Mouse (Mus musculus) B cell, adult (primary cell): ENCODE results near the gene Fam241b. TPM values are rescaled to one million over a fixed set of nuclear protein-coding genes. Genes with fewer than 3 reads are reported as not detected.

Source experiments
- total RNA-seq: library from RNA; stranded (reverse); gene quantifications from 4 replicates; pipeline ENCODE4 v1.2.4, GENCODE M21; 2023; ENCODE audit not compliant: inconsistent age

Gene Fam241b
- 1.1 to 3.2 TPM (median 2.8 TPM) in 4 replicates for total RNA-seq

DNA sequence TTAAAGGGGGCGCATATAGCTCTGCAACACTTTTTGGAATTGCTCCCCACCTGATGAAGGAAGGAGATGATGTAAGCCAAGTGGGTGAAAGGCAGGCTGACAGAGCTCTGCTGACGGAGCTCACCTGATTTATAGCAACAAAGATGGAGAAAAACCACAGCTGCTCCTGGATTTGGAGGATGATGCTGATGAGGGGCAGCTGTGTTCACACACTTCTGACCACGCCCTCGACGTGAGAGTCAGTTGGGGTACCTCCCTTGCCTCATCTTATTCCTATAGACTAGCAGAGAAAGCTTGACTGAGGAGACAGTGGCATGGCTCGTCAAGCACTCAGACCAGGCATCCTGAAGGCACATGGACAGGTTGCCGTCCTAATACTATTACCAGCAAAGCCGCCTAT is at the start of gene Fam241b:
TSS of gene Fam241b (minus strand) at position 101 of the 400 bp plus-strand sequence.

DNA sequence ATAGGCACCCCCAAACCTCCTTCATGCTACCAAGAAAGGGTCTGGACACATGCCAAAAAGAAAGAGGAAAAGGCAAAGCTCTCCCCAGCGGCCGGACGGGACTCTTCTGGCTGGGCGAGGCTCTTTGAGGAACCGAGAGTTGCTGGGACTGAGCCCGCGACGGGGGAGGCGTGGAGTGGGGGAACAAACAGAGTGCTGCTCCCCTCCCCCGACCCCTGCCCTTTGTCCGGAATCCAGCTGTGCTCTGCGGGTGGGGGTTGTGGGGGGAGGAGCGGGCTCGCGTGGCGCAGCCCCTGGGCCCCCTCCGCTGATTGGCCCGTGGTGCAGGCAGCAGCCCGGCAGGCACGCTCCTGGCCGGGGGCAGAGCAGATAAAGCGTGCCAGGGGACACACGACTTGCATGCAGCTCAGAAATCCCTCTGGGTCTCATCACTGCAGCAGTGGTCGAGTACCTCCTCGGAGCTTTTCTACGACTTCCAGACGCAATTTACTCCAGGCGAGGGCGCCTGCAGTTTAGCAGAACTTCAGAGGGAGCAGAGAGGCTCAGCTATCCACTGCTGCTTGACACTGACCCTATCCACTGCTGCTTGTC is 10.9 kb downstream of the Fam241b start, which contains the start of gene Neurog3:
TSS of gene Neurog3 (plus strand) at position 400 of the 591 bp plus-strand sequence.

Other genes with a start within 250 kb of the Fam241b start
- gene Col13a1, start 164.8 kb downstream of the Fam241b start, total RNA-seq, result not detected in 4 replicates
- gene Neurog3, start 10.8 kb downstream of the Fam241b start, total RNA-seq, result not detected in 4 replicates
- 9.7 to 14.4 TPM (median 13.3 TPM) in 4 replicates for gene Tspan15, start 87.3 kb upstream of the Fam241b start, total RNA-seq
- gene Tacr2, start 108.5 kb upstream of the Fam241b start, total RNA-seq, result not detected in 4 replicates
- gene Hk1, start 236.0 kb upstream of the Fam241b start, total RNA-seq, result 34.9 to 39.4 TPM (median 36.4 TPM) in 4 replicates